Mouse (Mus musculus) kidney, adult 2 months (tissue): ENCODE data around the gene Ecsit.

Experiments used
- CTCF ChIP-seq: fragments of 200-500 bp; conservative IDR thresholded peaks from 2 replicates; pipeline ENCODE4 v1.5.1; 2011; ENCODE audit warnings: low read depth, mild to moderate bottlenecking, control low read depth, low read length, moderate library complexity, mixed read lengths; ENCODE audit not compliant: insufficient read depth, insufficient read length
- POLR2A ChIP-seq: fragments of 200-500 bp; IDR thresholded peaks from one replicate; pipeline ENCODE4 v1.6.1; 2011; ENCODE audit warnings: low read depth, low read length, control low read depth

GRCm38 (mm10) chr9:22086012-22086411, 774 bp upstream of the Ecsit start:
- TF ChIP-seq CTCF (no peak), POLR2A (no peak)
